Mouse (Mus musculus) heart, embryonic 16.5 days (tissue): ENCODE results near the gene Isoc2a. TPM values are rescaled to one million over a fixed set of nuclear protein-coding genes. Genes with fewer than 3 reads are reported as not detected.

Experiments
- ATAC-seq: fragments of 200-750 bp; cut with Nextera tagmentation; replicated peaks from 2 replicates; pipeline ENCODE4 v1.8.0; 2017; ENCODE audit warnings: moderate number of reproducible peaks; ENCODE audit not compliant: insufficient read depth, low FRiP score; ENCODE audit errors: extremely low read depth
- H3K27ac ChIP-seq: fragments of 300-500 bp; sonication (generic); 2 replicates; pipeline ENCODE4 v1.5.1; 2014; ENCODE audit warnings: mild to moderate bottlenecking, low read length, control low read depth, moderate library complexity
- H3K27me3 ChIP-seq: fragments of 300-500 bp; sonication (generic); 2 replicates; pipeline ENCODE4 v1.6.1; 2014; ENCODE audit warnings: low read length, mixed read lengths; ENCODE audit not compliant: control insufficient read depth, insufficient read depth
- H3K36me3 ChIP-seq: fragments of 300-500 bp; sonication (generic); 2 replicates; pipeline ENCODE4 v1.6.1; 2014; ENCODE audit not compliant: control insufficient read depth, insufficient read depth
- H3K4me1 ChIP-seq: fragments of 300-500 bp; sonication (generic); 2 replicates; pipeline ENCODE4 v1.6.1; 2014; ENCODE audit warnings: low read length, mixed read lengths; ENCODE audit not compliant: control insufficient read depth, insufficient read depth
- H3K4me2 ChIP-seq: fragments of 300-500 bp; sonication (generic); 2 replicates; pipeline ENCODE4 v1.6.1; 2014; ENCODE audit warnings: low read depth, mild to moderate bottlenecking, control low read depth, low read length
- H3K4me3 ChIP-seq: fragments of 300-500 bp; sonication (generic); 2 replicates; pipeline ENCODE4 v1.5.1; 2014; ENCODE audit warnings: mild to moderate bottlenecking, control low read depth, low read length
- H3K9ac ChIP-seq: fragments of 300-500 bp; sonication (generic); 2 replicates; pipeline ENCODE4 v1.6.1; 2014; ENCODE audit warnings: low read length, control low read depth
- H3K9me3 ChIP-seq: fragments of 300-500 bp; sonication (generic); replicated peaks from 2 replicates; pipeline ENCODE4 v1.6.1; 2016; ENCODE audit warnings: low read length; ENCODE audit not compliant: control insufficient read depth
- WGBS: fragments of 180-500 bp; shearing (Covaris S2); extraction: QIAGEN DNeasy Blood & Tissue Kit; methylation state at CpG from one replicate; pipeline ENCODE4 v1.1.7; 2014; 5-methylcytosine and 5-hydroxymethylcytosine counted together
- polyA plus RNA-seq: library from polyadenylated mRNA; unstranded; fragments of >200 nt; fragmentation: Nextera tagmentation; extraction: Ambion mirVana; gene quantifications from 2 replicates; pipeline ENCODE4 v1.2.1, GENCODE M21; 2015

The Isoc2a gene
- polyA plus RNA-seq, 1 experiment from 2014 or later, result 2.0 TPM

GRCm38 (mm10) chr7:4936832-4937231, 59.9 kb downstream of the Isoc2a start:
- H3K36me3 ChIP-seq, result no peaks in the 10 kb centered on the region
- no peak overlapping the region for H3K4me3 ChIP-seq
- WGBS, result 64% methylated on average over 10 of the region's 10 CpGs
- ATAC-seq, result no peak
- no peak overlapping the region for H3K27ac ChIP-seq
- peaks cover 4% of the 10 kb centered on the region; the same call in 1 of the 2 replicates for H3K9me3 ChIP-seq
- H3K27me3 ChIP-seq, result no peaks in the 10 kb centered on the region
- no peak overlapping the region for H3K9ac ChIP-seq
- no peak overlapping the region for H3K4me2 ChIP-seq
- H3K4me1 ChIP-seq, result no peaks in the 10 kb centered on the region

- WGBS, result 70% methylated on average over 11 of the region's 11 CpGs
- Histone ChIP-seq H3K9ac (no peak overlapping the region), H3K36me3 (no peaks in the 10 kb centered on the region), H3K9me3 (peaks cover 4% of the 10 kb centered on the region; the same call in 1 of the 2 replicates), H3K27me3 (no peaks in the 10 kb centered on the region), H3K27ac (no peak overlapping the region), H3K4me3 (no peak overlapping the region), H3K4me2 (no peak overlapping the region), H3K4me1 (no peaks in the 10 kb centered on the region)
- no peak for ATAC-seq
Observed at GRCm38 (mm10) chr7:4937392-4937791, 60.4 kb downstream of the Isoc2a start.

- no peaks in the 10 kb centered on the region for H3K36me3 ChIP-seq
Observed at GRCm38 (mm10) chr7:4938456-4938855, 61.5 kb downstream of the Isoc2a start.

GRCm38 (mm10) chr7:4940068-4940479, 63.1 kb downstream of the Isoc2a start:
- WGBS, result 13% methylated on average over 9 of the region's 9 CpGs
- no peak overlapping the region for H3K9ac ChIP-seq
- no peak overlapping the region for H3K4me2 ChIP-seq
- H3K36me3 ChIP-seq, result no peaks in the 10 kb centered on the region
- no peak for ATAC-seq
- no peaks in the 10 kb centered on the region for H3K9me3 ChIP-seq
- no peak overlapping the region for H3K4me3 ChIP-seq
- H3K4me1 ChIP-seq, result 0 out of 2 replicates have a peak, but pooled peaks cover 2% of the 10 kb centered on the region
- no peaks in the 10 kb centered on the region for H3K27me3 ChIP-seq
- no peak overlapping the region for H3K27ac ChIP-seq

More at GRCm38 (mm10) chr7:4938456-4938855, 61.5 kb downstream of the Isoc2a start:
- Histone ChIP-seq H3K4me1 (0 out of 2 replicates have a peak, but pooled peaks cover 2% of the 10 kb centered on the region), H3K4me3 (no peak overlapping the region), H3K27me3 (no peaks in the 10 kb centered on the region), H3K9ac (no peak overlapping the region), H3K4me2 (no peak overlapping the region), H3K9me3 (peaks cover 4% of the 10 kb centered on the region; the same call in 1 of the 2 replicates), H3K27ac (no peak overlapping the region)
- 37% methylated on average over 2 of the region's 2 CpGs for WGBS
- no peak for ATAC-seq

- Histone ChIP-seq H3K27ac (no peak overlapping the region), H3K9me3 (no peaks in the 10 kb centered on the region), H3K4me1 (0 out of 2 replicates have a peak, but pooled peaks cover 2% of the 10 kb centered on the region), H3K27me3 (no peaks in the 10 kb centered on the region), H3K9ac (no peak overlapping the region), H3K36me3 (no peaks in the 10 kb centered on the region), H3K4me2 (no peak overlapping the region), H3K4me3 (no peak overlapping the region)
- ATAC-seq, result no peak
- WGBS, result 43% methylated on average over 5 of the region's 5 CpGs
Observed at GRCm38 (mm10) chr7:4942673-4943072, 65.7 kb downstream of the Isoc2a start.

GRCm38 (mm10) chr7:4943223-4943815, 66.4 kb downstream of the Isoc2a start:
- Histone ChIP-seq H3K27me3 (no peaks in the 10 kb centered on the region), H3K4me3 (peak overlapping the region; percentile 50), H3K27ac (no peak overlapping the region), H3K9me3 (no peaks in the 10 kb centered on the region), H3K36me3 (no peaks in the 10 kb centered on the region), H3K4me1 (0 out of 2 replicates have a peak, but pooled peaks cover 2% of the 10 kb centered on the region), H3K9ac (peak overlapping the region; percentile 65), H3K4me2 (peak overlapping the region; percentile 75)
- peak; percentile 87 for ATAC-seq
- 11% methylated on average over 15 of the region's 15 CpGs for WGBS

Other genes starting within 250 kb of the Isoc2a start
- gene Tmem86b, start 245.7 kb upstream of the Isoc2a start, polyA plus RNA-seq, result 1.0 and 1.5 TPM in 2 replicates
- 4.9 and 5.8 TPM in 2 replicates for gene Ppp6r1, start 218.1 kb upstream of the Isoc2a start, polyA plus RNA-seq
- gene Hspbp1, start 192.1 kb upstream of the Isoc2a start, polyA plus RNA-seq, result 76.6 and 82.0 TPM in 2 replicates
- 0.49 and 1.1 TPM in 2 replicates for gene Brsk1, start 186.5 kb upstream of the Isoc2a start, polyA plus RNA-seq
- gene Tmem150b, start 151.9 kb upstream of the Isoc2a start, polyA plus RNA-seq, result 0.06 and 0.33 TPM in 2 replicates
- gene Kmt5c, start 137.0 kb upstream of the Isoc2a start, polyA plus RNA-seq, result 53.6 and 59.0 TPM in 2 replicates
- 24.1 and 32.0 TPM in 2 replicates for gene Cox6b2, start 124.1 kb upstream of the Isoc2a start, polyA plus RNA-seq
- not detected in 2 replicates for gene Fam71e2, start 105.9 kb upstream of the Isoc2a start, polyA plus RNA-seq
- gene Il11, start 94.3 kb upstream of the Isoc2a start, polyA plus RNA-seq, result 0.11 and 0.20 TPM in 2 replicates
- not detected in 2 replicates for gene Tmem190, start 94.2 kb upstream of the Isoc2a start, polyA plus RNA-seq
- gene Tmem238, start 87.5 kb upstream of the Isoc2a start, polyA plus RNA-seq, result 5.8 and 6.7 TPM in 2 replicates
- 191 and 205 TPM in 2 replicates for gene Rpl28, start 84.3 kb upstream of the Isoc2a start, polyA plus RNA-seq
- 338 and 342 TPM in 2 replicates for gene Ube2s, start 64.6 kb upstream of the Isoc2a start, polyA plus RNA-seq
- gene Shisa7, start 32.5 kb upstream of the Isoc2a start, polyA plus RNA-seq, result 0.05 and 0.07 TPM in 2 replicates
- 5.6 and 6.3 TPM in 2 replicates for gene Isoc2b, start 6.9 kb upstream of the Isoc2a start, polyA plus RNA-seq
- gene Gm36210, start 29.4 kb downstream of the Isoc2a start, polyA plus RNA-seq, result 0.11 TPM in 1 of 2 replicates, not detected in the other
- 2.2 and 2.5 TPM in 2 replicates for gene Zfp628, start 38.1 kb downstream of the Isoc2a start, polyA plus RNA-seq
- gene Nat14, start 44.9 kb downstream of the Isoc2a start, polyA plus RNA-seq, result 3.9 and 4.6 TPM in 2 replicates
- 2.6 and 2.7 TPM in 2 replicates for gene Ssc5d, start 48.6 kb downstream of the Isoc2a start, polyA plus RNA-seq
- gene Sbk2, start 87.3 kb downstream of the Isoc2a start, polyA plus RNA-seq, result 5.9 and 10.4 TPM in 2 replicates
- 0.72 and 0.84 TPM in 2 replicates for gene Sbk3, start 94.0 kb downstream of the Isoc2a start, polyA plus RNA-seq
- 25.8 and 31.3 TPM in 2 replicates for gene Zfp579, start 119.0 kb downstream of the Isoc2a start, polyA plus RNA-seq
- 14.1 and 15.1 TPM in 2 replicates for gene Zfp524, start 137.3 kb downstream of the Isoc2a start, polyA plus RNA-seq
- 25.6 and 26.2 TPM in 2 replicates for gene Fiz1, start 137.5 kb downstream of the Isoc2a start, polyA plus RNA-seq
- gene Gm44973, start 138.3 kb downstream of the Isoc2a start, polyA plus RNA-seq, result 0.95 TPM in 1 of 2 replicates, not detected in the other
- 3.9 and 4.0 TPM in 2 replicates for gene Zfp865, start 143.2 kb downstream of the Isoc2a start, polyA plus RNA-seq
- 1.5 and 2.3 TPM in 2 replicates for gene Ccdc106, start 143.4 kb downstream of the Isoc2a start, polyA plus RNA-seq
- gene 4632433K11Rik, start 157.0 kb downstream of the Isoc2a start, polyA plus RNA-seq, result not detected in 2 replicates
- 6.3 and 6.8 TPM in 2 replicates for gene Zfp784, start 161.3 kb downstream of the Isoc2a start, polyA plus RNA-seq
- 14.9 and 15.2 TPM in 2 replicates for gene Zfp580, start 174.4 kb downstream of the Isoc2a start, polyA plus RNA-seq
- gene U2af2, start 185.0 kb downstream of the Isoc2a start, polyA plus RNA-seq, result 72.8 and 75.3 TPM in 2 replicates
- 55.8 and 56.9 TPM in 2 replicates for gene Epn1, start 203.1 kb downstream of the Isoc2a start, polyA plus RNA-seq
- gene Rfpl4, start 239.8 kb downstream of the Isoc2a start, polyA plus RNA-seq, result not detected in 2 replicates
- 1.8 and 2.7 TPM in 2 replicates for gene Rasl2-9, start 248.8 kb downstream of the Isoc2a start, polyA plus RNA-seq